10 mouse cellular contexts compared by ENCODE assay signal in genomic region chr16:38344941-38345725, GRCm38 (mm10). TPM values are rescaled to one million over a fixed set of nuclear protein-coding genes. Genes with fewer than 3 reads are reported as not detected.
DNase-seq lines count a peak whose midpoint lies in the region; ATAC-seq and TF ChIP-seq lines count a peak whose summit lies in the region.
"Had no signal": no experiment of that assay in that cellular context is flagged by ENCODE, and none has a peak within 500 bp of the region (broad histone marks: within the 10 kb centered on the region; RNA-seq: fewer than 3 reads in every experiment).

No protein-coding gene starts in this region.

- TF ChIP-seq POLR2A in lung, adult 2 months (IDR thresholded peaks at IDR 0.05; ENCODE audit: borderline replicate concordance, extremely low read depth, low read depth, low read length): no peak

- no peak overlapping the region for H3K9ac ChIP-seq in heart, embryonic 14.5 days (ENCODE audit: low read length)
- H3K9ac ChIP-seq: hindbrain, embryonic 15.5 days had no signal

- H3K27me3 ChIP-seq in heart, embryonic 14.5 days (ENCODE audit: control insufficient read depth, insufficient read depth, low read length): no peaks in the 10 kb centered on the region
- H3K27me3 ChIP-seq: hindbrain, embryonic 15.5 days had no signal

- H3K4me3 ChIP-seq in lung, adult 2 months (replicated peaks; ENCODE audit: extremely low read depth, low read depth, low read length): no peak overlapping the region
- no peak overlapping the region for H3K4me3 ChIP-seq in heart, embryonic 14.5 days (ENCODE audit: control insufficient read depth in 1 of 2, insufficient read depth in 1 of 2, low read depth in 1 of 2, low read length in 2 of 2)
- H3K4me3 ChIP-seq: hindbrain, embryonic 15.5 days had no signal

- H3K4me1 ChIP-seq in lung, adult 2 months (ENCODE audit: control insufficient read depth, insufficient read depth, low read length): peaks cover 2% of the 10 kb centered on the region; the same call in 1 of the 2 replicates
- H3K4me1 ChIP-seq in heart, embryonic 14.5 days (ENCODE audit: control insufficient read depth in 2 of 2, insufficient read depth in 2 of 2, low read length in 2 of 2): peaks cover 6 to 36% of the 10 kb centered on the region in 2 experiments

- WGBS in lung, adult 2 months: 68% methylated on average over 3 of the region's 3 CpGs
- 72% methylated on average over 3 of the region's 3 CpGs for WGBS in heart, embryonic 14.5 days

- H3K27ac ChIP-seq in heart, embryonic 14.5 days (replicated peaks in 1 of 2; ENCODE audit: control insufficient read depth in 1 of 2, insufficient read depth in 1 of 2, low read depth in 2 of 2, low read length in 2 of 2): no peak overlapping the region
- H3K27ac ChIP-seq: hindbrain, embryonic 15.5 days had no signal

- H3K9me3 ChIP-seq in heart, embryonic 14.5 days (ENCODE audit: control insufficient read depth, low read length): no peaks in the 10 kb centered on the region
- H3K9me3 ChIP-seq: hindbrain, embryonic 15.5 days had no signal

- H3K4me2 ChIP-seq in heart, embryonic 14.5 days (ENCODE audit: low read length): 0 out of 2 replicates have a peak overlapping the region, but pooled peaks have one; percentile 6
- H3K4me2 ChIP-seq: hindbrain, embryonic 15.5 days had no signal

- TF ChIP-seq CTCF in lung, adult 2 months (IDR thresholded peaks at IDR 0.05; ENCODE audit: insufficient read depth, low read length): 0 out of 2 replicates have a peak, but pooled peaks have one; percentile 3

- ATAC-seq in heart, embryonic 14.5 days (ENCODE audit: insufficient number of reproducible peaks, insufficient read depth, low FRiP score, low read depth): no peak
- no peak for ATAC-seq in erythroid progenitor cell, adult 5-6 weeks (replicated peaks; ENCODE audit: low FRiP score, poor library complexity, severe bottlenecking)

- peaks cover 13% of the 10 kb centered on the region for H3K36me3 ChIP-seq in heart, embryonic 14.5 days (ENCODE audit: control insufficient read depth, insufficient read depth, low read length)

- intact Hi-C loops in gastrocnemius, postnatal 14 days (cut with DNase I; ENCODE audit: low total_unique reads): loop anchor here (5.0 kb wide), 1 partner anchor 157 kb away; no protein-coding TSS in a partner anchor

- DNase-seq in cerebellum, postnatal 10 days: peak; percentile 61 to 80
- DNase-seq in cerebellum, adult 9-11 months: no peak
- no peak for DNase-seq in lung, adult 2 months
- no peak for DNase-seq in lung, adult 18-20 months
- DNase-seq in retina, embryonic 14.5 days (ENCODE audit: low spot score): peak; percentile 75
- no peak for DNase-seq in gastrocnemius, postnatal 14 days

RNA-seq across cellular contexts. Expression of gene Cox17, which starts 1.7 kb away (rescaled TPM):
- 63.2 and 64.6 TPM in 2 replicates for polyA plus RNA-seq in lung, adult 2 months (2012; rRNA removed)
- polyA plus RNA-seq in heart, embryonic 14.5 days (2014; fragmentation: Nextera tagmentation; extraction: Ambion mirVana): 337 TPM in 2 replicates
- total RNA-seq in erythroid progenitor cell, adult 5-6 weeks (2015; ENCODE audit: low replicate concordance): 157 and 170 TPM in 2 replicates
- total RNA-seq in erythroid progenitor cell, adult 5-6 weeks (2017; ENCODE audit: low replicate concordance): 196 and 437 TPM in 2 replicates
- total RNA-seq in gastrocnemius, postnatal 14 days (2021): 100 to 1,000 TPM; 134 to 137 TPM

RNA-seq across cellular contexts. Expression of gene Gm21987, which starts 1.7 kb away (rescaled TPM):
- polyA plus RNA-seq in lung, adult 2 months (2012; rRNA removed): not detected in 2 replicates
- polyA plus RNA-seq in heart, embryonic 14.5 days (2014; fragmentation: Nextera tagmentation; extraction: Ambion mirVana): 4.4 and 4.9 TPM in 2 replicates
- not detected in 2 replicates for total RNA-seq in erythroid progenitor cell, adult 5-6 weeks (2015; ENCODE audit: low replicate concordance)
- total RNA-seq in erythroid progenitor cell, adult 5-6 weeks (2017; ENCODE audit: low replicate concordance): not detected in 2 replicates
- not detected for total RNA-seq in gastrocnemius, postnatal 14 days (2021)
- polyA plus RNA-seq: hindbrain, embryonic 15.5 days; spleen, adult 2 months had no signal

RNA-seq across cellular contexts. Expression of gene Maats1, which starts 3.2 kb away (rescaled TPM):
- 1.7 and 2.5 TPM in 2 replicates for polyA plus RNA-seq in lung, adult 2 months (2012; rRNA removed)
- 0.15 TPM in 1 of 2 replicates, not detected in the other for polyA plus RNA-seq in heart, embryonic 14.5 days (2014; fragmentation: Nextera tagmentation; extraction: Ambion mirVana)
- not detected in 2 replicates for total RNA-seq in erythroid progenitor cell, adult 5-6 weeks (2015; ENCODE audit: low replicate concordance)
- total RNA-seq in erythroid progenitor cell, adult 5-6 weeks (2017; ENCODE audit: low replicate concordance): not detected in 2 replicates
- total RNA-seq in gastrocnemius, postnatal 14 days (2021): not detected

RNA-seq across cellular contexts. Expression of gene Popdc2, which starts 16.9 kb away (rescaled TPM):
- 20.4 and 30.9 TPM in 2 replicates for polyA plus RNA-seq in lung, adult 2 months (2012; rRNA removed)
- 364 and 390 TPM in 2 replicates for polyA plus RNA-seq in heart, embryonic 14.5 days (2014; fragmentation: Nextera tagmentation; extraction: Ambion mirVana)
- total RNA-seq in erythroid progenitor cell, adult 5-6 weeks (2015; ENCODE audit: low replicate concordance): 21.6 and 24.3 TPM in 2 replicates
- total RNA-seq in erythroid progenitor cell, adult 5-6 weeks (2017; ENCODE audit: low replicate concordance): 18.8 and 23.0 TPM in 2 replicates
- 10 to 100 TPM; 56.1 to 66.9 TPM for total RNA-seq in gastrocnemius, postnatal 14 days (2021)

RNA-seq across cellular contexts. Expression of gene Nr1i2, which starts 50.5 kb away (rescaled TPM):
- 0.63 and 0.66 TPM in 2 replicates for polyA plus RNA-seq in lung, adult 2 months (2012; rRNA removed)
- not detected in 2 replicates for polyA plus RNA-seq in heart, embryonic 14.5 days (2014; fragmentation: Nextera tagmentation; extraction: Ambion mirVana)
- total RNA-seq in erythroid progenitor cell, adult 5-6 weeks (2015; ENCODE audit: low replicate concordance): not detected in 2 replicates
- total RNA-seq in erythroid progenitor cell, adult 5-6 weeks (2017; ENCODE audit: low replicate concordance): not detected in 2 replicates
- not detected for total RNA-seq in gastrocnemius, postnatal 14 days (2021)
- polyA plus RNA-seq: hindbrain, embryonic 15.5 days; spleen, adult 2 months had no signal

Comparison
In these comparisons a context has a peak if more than half of its experiments do, and no peak if none do; other contexts are left out.
1. DNase-seq: peak in cerebellum, postnatal 10 days (2 of 2) and retina, embryonic 14.5 days (single experiment); none in cerebellum, adult 9-11 months (single experiment), lung, adult 2 months (single experiment), lung, adult 18-20 months (0 of 2) and gastrocnemius, postnatal 14 days (single experiment).